Mouse (Mus musculus): ENCODE data around the gene Kcnh6. TPM values are rescaled to one million over a fixed set of nuclear protein-coding genes. Genes with fewer than 3 reads are reported as not detected.
"Not testable (repeated sequence)": the region's sequence is repeated elsewhere in the genome, so short reads cannot be mapped to it uniquely, and the experiment has no call there.

The Kcnh6 gene
- polyA plus RNA-seq, 1 experiment: not detected

DNA sequence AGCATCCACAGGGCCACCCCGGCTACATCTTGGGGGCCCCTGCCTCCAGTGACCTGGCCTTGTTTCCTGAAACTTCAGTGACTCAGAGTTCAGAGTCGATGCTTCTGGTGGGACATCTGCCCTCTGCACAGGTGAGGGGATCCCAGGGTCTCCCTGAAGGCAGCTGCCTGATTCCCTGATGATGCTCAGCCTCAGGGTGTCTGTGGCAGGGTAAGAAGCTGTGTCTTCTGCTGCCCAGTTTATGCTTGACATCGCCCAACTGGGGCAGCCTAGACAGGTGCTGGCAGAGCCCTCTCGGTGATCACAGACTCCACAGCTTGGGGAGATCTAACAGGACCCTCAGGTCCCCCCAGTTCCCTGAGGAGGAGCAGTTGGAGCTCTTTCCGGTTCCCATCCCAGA lies 19.7 kb downstream of the Kcnh6 start:
- Histone ChIP-seq H3ac (ENCODE audit: control insufficient read depth, insufficient read length) (no peak overlapping the region), H3K4me2 (ENCODE audit: low read depth) (no peak overlapping the region), H3K27me3 (ENCODE audit: control insufficient read depth, insufficient read depth, insufficient read length) (peaks cover 32% of the 10 kb centered on the region), H3K79me2 (ENCODE audit: control insufficient read depth, insufficient read depth) (no peaks in the 10 kb centered on the region), H3K36me3 (ENCODE audit: control insufficient read depth, insufficient read depth) (no peaks in the 10 kb centered on the region), H3K4me3 (no peak overlapping the region)
- TF ChIP-seq E2F4 (IDR thresholded peaks at IDR 0.05; ENCODE audit: insufficient read depth): no peak
- no peak for TF ChIP-seq MYOG (IDR thresholded peaks at IDR 0.05; ENCODE audit: control insufficient read depth in 1 of 3, insufficient read depth in 1 of 3, insufficient read length in 2 of 3, low read depth in 2 of 3)
- no peak for TF ChIP-seq TCF12 (IDR thresholded peaks at IDR 0.05; ENCODE audit: insufficient read depth, poor library complexity, severe bottlenecking)
- no peak for TF ChIP-seq SRF (IDR thresholded peaks at IDR 0.05; ENCODE audit: control insufficient read depth, insufficient read length, low read depth)
- no peak for TF ChIP-seq REST (IDR thresholded peaks at IDR 0.05; ENCODE audit: insufficient read depth, insufficient read length)
- TF ChIP-seq USF1 (IDR thresholded peaks at IDR 0.05; ENCODE audit: low read depth): no peak
- TF ChIP-seq MYOD1 (IDR thresholded peaks at IDR 0.05; ENCODE audit: control insufficient read depth in 1 of 3, insufficient read length in 2 of 3, low read depth in 2 of 3): no peak
- no peak for TF ChIP-seq POLR2A (IDR thresholded peaks at IDR 0.05; ENCODE audit: insufficient read length, low read depth)
- no peak for TF ChIP-seq POLR2AphosphoS2 (IDR thresholded peaks at IDR 0.05; ENCODE audit: insufficient read length, low read depth)
- no peak for TF ChIP-seq MAX (IDR thresholded peaks at IDR 0.05; ENCODE audit: low read depth)
- TF ChIP-seq TCF3 (IDR thresholded peaks at IDR 0.05; ENCODE audit: insufficient read length, low read depth): no peak
- no peak for TF ChIP-seq CEBPB (IDR thresholded peaks at IDR 0.05; ENCODE audit: insufficient read depth, poor library complexity, severe bottlenecking)

DNA sequence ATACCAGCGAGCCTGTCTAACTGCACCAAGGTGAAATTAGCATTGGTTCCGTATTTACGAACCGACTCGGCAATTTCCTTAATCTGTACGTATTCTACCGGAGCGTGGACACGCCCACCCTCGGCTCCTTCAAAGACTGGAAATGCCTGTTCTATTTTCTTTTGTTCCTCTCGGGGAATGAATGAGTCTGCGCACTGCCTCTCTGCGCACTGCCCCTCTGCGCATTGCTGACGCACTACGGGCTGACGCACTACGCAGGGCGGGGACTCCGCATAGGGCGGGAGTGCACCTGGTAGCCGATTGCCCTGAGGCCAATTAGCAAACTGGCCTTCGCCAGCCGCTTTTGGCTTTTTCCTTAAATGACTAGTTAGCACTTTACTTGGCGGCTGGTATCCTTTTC lies 24.1 kb downstream of the Kcnh6 start:
- H3ac ChIP-seq (ENCODE audit: control insufficient read depth, insufficient read length); H3K36me3 ChIP-seq (ENCODE audit: control insufficient read depth, insufficient read depth); H3K27me3 ChIP-seq (ENCODE audit: control insufficient read depth, insufficient read depth, insufficient read length); H3K79me2 ChIP-seq (ENCODE audit: control insufficient read depth, insufficient read depth); H3K4me2 ChIP-seq (ENCODE audit: low read depth); H3K4me3 ChIP-seq: not testable (repeated sequence)

DNA sequence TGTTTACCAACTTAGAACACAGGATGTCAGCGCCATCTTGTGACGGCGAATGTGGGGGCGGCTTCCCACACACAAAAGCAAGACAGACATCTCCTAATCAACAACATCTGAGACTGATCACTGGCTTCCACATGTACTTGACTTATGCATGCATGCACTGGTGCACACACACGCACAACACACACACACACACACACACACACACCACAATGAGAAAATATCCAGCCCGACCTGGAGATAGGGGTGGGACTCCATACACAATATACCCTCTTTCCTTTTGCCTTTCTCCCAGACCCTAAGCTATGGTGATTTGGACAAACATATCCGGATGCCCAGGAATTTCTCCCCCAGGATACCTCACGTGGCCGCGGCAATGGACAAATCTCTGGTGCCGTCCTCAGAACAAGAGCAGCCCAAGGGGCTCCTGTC lies 25.6 kb downstream of the Kcnh6 start:
- Histone ChIP-seq H3ac (ENCODE audit: control insufficient read depth, insufficient read length) (no peak overlapping the region), H3K79me2 (ENCODE audit: control insufficient read depth, insufficient read depth) (peaks cover 15% of the 10 kb centered on the region), H3K4me3 (no peak overlapping the region), H3K36me3 (ENCODE audit: control insufficient read depth, insufficient read depth) (no peaks in the 10 kb centered on the region), H3K4me2 (ENCODE audit: low read depth) (no peak overlapping the region), H3K27me3 (ENCODE audit: control insufficient read depth, insufficient read depth, insufficient read length) (no peaks in the 10 kb centered on the region)
- TF ChIP-seq REST (IDR thresholded peaks at IDR 0.05; ENCODE audit: insufficient read depth, insufficient read length): no peak
- no peak for TF ChIP-seq POLR2A (IDR thresholded peaks at IDR 0.05; ENCODE audit: insufficient read length, low read depth)
- TF ChIP-seq MAX (IDR thresholded peaks at IDR 0.05; ENCODE audit: low read depth): no peak

DNA sequence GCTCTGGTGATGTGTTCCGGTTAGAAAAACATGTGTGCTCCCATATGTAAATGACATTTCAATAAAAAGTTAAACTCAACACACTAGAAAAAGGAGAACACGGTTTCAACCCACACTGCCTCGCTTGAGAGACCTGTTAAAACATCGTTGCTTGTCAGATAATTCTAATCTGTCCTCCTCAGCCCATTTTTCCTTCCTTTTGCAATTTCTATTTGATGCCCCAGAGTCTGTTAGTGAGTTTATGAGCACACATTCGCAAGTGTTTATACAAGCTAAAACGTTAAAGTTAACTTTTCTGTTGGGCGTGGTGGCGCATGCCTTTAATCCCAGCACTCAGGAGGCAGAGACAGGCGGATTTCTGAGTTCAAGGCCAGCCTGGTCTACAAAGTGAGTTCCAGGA lies 27.1 kb downstream of the Kcnh6 start:
- TF ChIP-seq CEBPB (IDR thresholded peaks at IDR 0.05; ENCODE audit: insufficient read depth, poor library complexity, severe bottlenecking): no peak
- no peak for TF ChIP-seq MYOD1 (IDR thresholded peaks at IDR 0.05; ENCODE audit: control insufficient read depth in 1 of 3, insufficient read length in 2 of 3, low read depth in 2 of 3)
- no peak for TF ChIP-seq E2F4 (IDR thresholded peaks at IDR 0.05; ENCODE audit: insufficient read depth)
- TF ChIP-seq TCF3 (IDR thresholded peaks at IDR 0.05; ENCODE audit: insufficient read length, low read depth): no peak
- no peak for TF ChIP-seq USF1 (IDR thresholded peaks at IDR 0.05; ENCODE audit: low read depth)
- no peak for TF ChIP-seq POLR2AphosphoS2 (IDR thresholded peaks at IDR 0.05; ENCODE audit: insufficient read length, low read depth)
- TF ChIP-seq MAX (IDR thresholded peaks at IDR 0.05; ENCODE audit: low read depth): no peak
- no peak for TF ChIP-seq SRF (IDR thresholded peaks at IDR 0.05; ENCODE audit: control insufficient read depth, insufficient read length, low read depth)
- no peak for TF ChIP-seq TCF12 (IDR thresholded peaks at IDR 0.05; ENCODE audit: insufficient read depth, poor library complexity, severe bottlenecking)
- no peak for TF ChIP-seq REST (IDR thresholded peaks at IDR 0.05; ENCODE audit: insufficient read depth, insufficient read length)
- TF ChIP-seq POLR2A (IDR thresholded peaks at IDR 0.05; ENCODE audit: insufficient read length, low read depth): no peak
- no peak for TF ChIP-seq MYOG (IDR thresholded peaks at IDR 0.05; ENCODE audit: control insufficient read depth in 1 of 3, insufficient read depth in 1 of 3, insufficient read length in 2 of 3, low read depth in 2 of 3)
- no peaks in the 10 kb centered on the region for H3K27me3 ChIP-seq (ENCODE audit: control insufficient read depth, insufficient read depth, insufficient read length)
- no peak overlapping the region for H3ac ChIP-seq (ENCODE audit: control insufficient read depth, insufficient read length)
- no peak overlapping the region for H3K4me3 ChIP-seq
- H3K36me3 ChIP-seq (ENCODE audit: control insufficient read depth, insufficient read depth): no peaks in the 10 kb centered on the region
- peaks cover 30% of the 10 kb centered on the region for H3K79me2 ChIP-seq (ENCODE audit: control insufficient read depth, insufficient read depth)
- H3K4me2 ChIP-seq (ENCODE audit: low read depth): no peak overlapping the region

DNA sequence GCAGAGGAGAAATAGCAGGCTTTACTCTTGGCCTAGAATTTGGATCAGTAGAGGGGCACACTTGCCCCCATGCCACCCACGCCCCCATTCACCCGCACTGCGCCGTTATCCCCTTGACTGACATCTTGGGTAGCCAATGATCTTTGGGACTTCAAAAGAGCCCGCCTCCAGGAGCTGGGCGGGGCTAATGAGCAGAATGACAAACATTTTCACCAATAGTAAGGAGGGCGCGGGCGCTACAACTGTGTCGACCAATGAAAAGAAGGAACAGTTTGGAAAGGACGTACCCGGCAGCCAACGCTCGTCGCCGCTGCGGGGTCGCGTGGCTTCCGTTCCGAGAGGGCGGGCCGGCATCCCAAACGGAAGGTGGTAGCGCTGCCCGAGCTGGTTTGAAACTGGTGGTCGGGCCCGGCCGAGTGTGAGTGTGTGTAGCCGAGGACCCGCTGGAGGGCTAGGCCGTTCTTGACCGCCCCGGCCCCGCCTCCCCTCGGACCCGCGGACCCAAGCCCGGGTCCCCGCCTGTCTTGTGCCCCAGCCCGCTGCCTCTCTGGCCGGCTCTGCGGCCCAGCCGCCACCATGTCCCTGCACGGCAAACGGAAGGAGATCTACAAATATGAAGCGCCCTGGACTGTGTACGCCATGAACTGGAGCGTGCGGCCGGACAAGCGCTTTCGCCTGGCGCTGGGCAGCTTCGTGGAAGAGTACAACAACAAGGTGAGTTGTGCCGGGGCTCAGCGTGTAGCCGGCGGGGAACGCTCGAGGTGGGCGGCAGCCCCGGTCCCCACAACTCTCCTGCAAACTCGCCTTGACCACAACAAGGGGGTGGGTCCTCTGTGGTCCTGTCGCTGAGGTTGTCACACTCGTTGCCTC lies 28.9 kb downstream of the Kcnh6 start, which contains the start of gene Dcaf7:
Dcaf7 (plus strand) TSS at position 325 of the 870 bp plus-strand sequence.
- Histone ChIP-seq H3ac (ENCODE audit: control insufficient read depth, insufficient read length) (peak within 1 kb of the TSS; percentile 37), H3K4me2 (ENCODE audit: low read depth) (peak within 1 kb of the TSS; percentile 99), H3K79me2 (ENCODE audit: control insufficient read depth, insufficient read depth) (peaks cover 47% of the 10 kb centered on the region), H3K36me3 (ENCODE audit: control insufficient read depth, insufficient read depth) (no peaks in the 10 kb centered on the region), H3K27me3 (ENCODE audit: control insufficient read depth, insufficient read depth, insufficient read length) (no peaks in the 10 kb centered on the region), H3K4me3 (peak within 1 kb of the TSS; percentile 87)
- TF ChIP-seq REST (IDR thresholded peaks at IDR 0.05; ENCODE audit: insufficient read depth, insufficient read length) (no peak), TCF3 (IDR thresholded peaks at IDR 0.05; ENCODE audit: insufficient read length, low read depth) (no peak), TCF12 (IDR thresholded peaks at IDR 0.05; ENCODE audit: insufficient read depth, poor library complexity, severe bottlenecking) (no peak), MAX (IDR thresholded peaks at IDR 0.05; ENCODE audit: low read depth) (no peak), MYOD1 (IDR thresholded peaks at IDR 0.05; ENCODE audit: control insufficient read depth in 1 of 3, insufficient read length in 2 of 3, low read depth in 2 of 3) (no peak), CEBPB (IDR thresholded peaks at IDR 0.05; ENCODE audit: insufficient read depth, poor library complexity, severe bottlenecking) (no peak), POLR2AphosphoS2 (IDR thresholded peaks at IDR 0.05; ENCODE audit: insufficient read length, low read depth) (peak; percentile 82), E2F4 (IDR thresholded peaks at IDR 0.05; ENCODE audit: insufficient read depth) (peak; percentile 63), USF1 (IDR thresholded peaks at IDR 0.05; ENCODE audit: low read depth) (peak; percentile 66), POLR2A (IDR thresholded peaks at IDR 0.05; ENCODE audit: insufficient read length, low read depth) (peak; percentile 77), MYOG (IDR thresholded peaks at IDR 0.05; ENCODE audit: control insufficient read depth in 1 of 3, insufficient read depth in 1 of 3, insufficient read length in 2 of 3, low read depth in 2 of 3) (no peak), SRF (IDR thresholded peaks at IDR 0.05; ENCODE audit: control insufficient read depth, insufficient read length, low read depth) (no peak)

All from myocyte (in vitro differentiated cells).